Mouse (Mus musculus) myocyte (in vitro differentiated cells): Measurements from ENCODE around the gene Col8a1.

ENCODE experiments used
- CEBPB ChIP-seq: IDR thresholded peaks from 2 replicates; pipeline ENCODE4 v1.6.1; 2011; ENCODE audit warnings: mild to moderate bottlenecking, moderate library complexity; ENCODE audit not compliant: poor library complexity, insufficient read depth, severe bottlenecking
- MYOD1 ChIP-seq, 3 experiments: IDR thresholded peaks; one replicate each; pipeline ENCODE4 v1.6.1; 2011; ENCODE audit warnings: control low read depth in 2 of 3, low read depth in 2 of 3, mild to moderate bottlenecking in 2 of 3, moderate library complexity in 1 of 3; ENCODE audit not compliant: insufficient read length in 2 of 3, control insufficient read depth in 1 of 3
- MYOG ChIP-seq, 3 experiments: IDR thresholded peaks; one replicate each; pipeline ENCODE4 v1.6.1; 2011; ENCODE audit warnings: control low read depth in 2 of 3, low read depth in 2 of 3, mild to moderate bottlenecking in 2 of 3; ENCODE audit not compliant: insufficient read length in 2 of 3, control insufficient read depth in 1 of 3, insufficient read depth in 1 of 3
- POLR2A ChIP-seq: IDR thresholded peaks from one replicate; pipeline ENCODE4 v1.6.1; 2011; ENCODE audit warnings: low read depth, mild to moderate bottlenecking, control low read depth, moderate library complexity; ENCODE audit not compliant: insufficient read length
- POLR2AphosphoS2 ChIP-seq: IDR thresholded peaks from one replicate; pipeline ENCODE4 v1.6.1; 2011; ENCODE audit warnings: low read depth, control low read depth; ENCODE audit not compliant: insufficient read length
- REST ChIP-seq: IDR thresholded peaks from one replicate; pipeline ENCODE4 v1.6.1; 2011; ENCODE audit warnings: mild to moderate bottlenecking, control low read depth, moderate library complexity; ENCODE audit not compliant: insufficient read depth, insufficient read length
- TCF12 ChIP-seq: IDR thresholded peaks from one replicate; pipeline ENCODE4 v1.6.1; 2011; ENCODE audit warnings: mild to moderate bottlenecking, control low read depth; ENCODE audit not compliant: poor library complexity, insufficient read depth, severe bottlenecking
- TCF3 ChIP-seq: IDR thresholded peaks from one replicate; pipeline ENCODE4 v1.6.1; 2011; ENCODE audit warnings: low read depth, control low read depth; ENCODE audit not compliant: insufficient read length
- USF1 ChIP-seq: IDR thresholded peaks from one replicate; pipeline ENCODE4 v1.6.1; 2011; ENCODE audit warnings: low read depth, mild to moderate bottlenecking, control low read depth, moderate library complexity

GRCm38 (mm10) chr16:57611768-57612167, 142.8 kb downstream of the Col8a1 start:
- no peak for TF ChIP-seq POLR2A
- no peak for TF ChIP-seq MYOD1 (IDR thresholded peaks at IDR 0.05; ENCODE audit: control insufficient read depth in 1 of 3, insufficient read length in 2 of 3, low read depth in 2 of 3)
- no peak for TF ChIP-seq TCF12
- no peak for TF ChIP-seq POLR2AphosphoS2
- TF ChIP-seq CEBPB: no peak
- no peak for TF ChIP-seq USF1
- no peak for TF ChIP-seq TCF3
- no peak for TF ChIP-seq MYOG (IDR thresholded peaks at IDR 0.05; ENCODE audit: control insufficient read depth in 1 of 3, insufficient read depth in 1 of 3, insufficient read length in 2 of 3, low read depth in 2 of 3)
- no peak for TF ChIP-seq REST
